Mouse (Mus musculus) embryonic facial prominence, embryonic 11.5 days (tissue): ENCODE results near the gene Zbtb8os. TPM values are rescaled to one million over a fixed set of nuclear protein-coding genes. Genes with fewer than 3 reads are reported as not detected.

Source experiments
- ATAC-seq: fragments of 200-750 bp; cut with Nextera tagmentation; replicated peaks from 2 replicates; pipeline ENCODE4 v1.8.0; 2017; ENCODE audit warnings: low read depth; ENCODE audit not compliant: insufficient number of reproducible peaks, low FRiP score, low TSS enrichment
- DNase-seq: peaks from one replicate; pipeline ENCODE4 v3.0.0-alpha.2; 2015; ENCODE audit warnings: low spot score
- H3K27ac ChIP-seq: fragments of 300-500 bp; sonication (generic); replicated peaks from 2 replicates; pipeline ENCODE4 v1.5.1; 2014; ENCODE audit warnings: mild to moderate bottlenecking, low read depth, low read length, control low read depth
- H3K27me3 ChIP-seq: fragments of 300-500 bp; sonication (generic); 2 replicates; pipeline ENCODE4 v1.6.1; 2014; ENCODE audit warnings: mild to moderate bottlenecking, low read length, moderate library complexity, mixed read lengths; ENCODE audit not compliant: control insufficient read depth, insufficient read depth
- H3K36me3 ChIP-seq: fragments of 300-500 bp; sonication (generic); replicated peaks from 2 replicates; pipeline ENCODE4 v1.6.1; 2014; ENCODE audit warnings: low read depth, mild to moderate bottlenecking, low read length, moderate library complexity, mixed read lengths; ENCODE audit not compliant: control insufficient read depth, insufficient read depth
- H3K4me1 ChIP-seq: fragments of 300-500 bp; sonication (generic); 2 replicates; pipeline ENCODE4 v1.6.1; 2014; ENCODE audit warnings: low read length, mixed read lengths; ENCODE audit not compliant: control insufficient read depth, insufficient read depth
- H3K4me2 ChIP-seq: fragments of 300-500 bp; sonication (generic); 2 replicates; pipeline ENCODE4 v1.6.1; 2014; ENCODE audit warnings: low read depth, mild to moderate bottlenecking, control low read depth, low read length, moderate library complexity
- H3K4me3 ChIP-seq: fragments of 300-500 bp; sonication (generic); 2 replicates; pipeline ENCODE4 v1.5.1; 2014; ENCODE audit warnings: low read depth, low read length, control low read depth
- H3K9ac ChIP-seq: fragments of 300-500 bp; sonication (generic); replicated peaks from 2 replicates; pipeline ENCODE4 v1.6.1; 2014; ENCODE audit warnings: mild to moderate bottlenecking, control low read depth, low read length
- H3K9me3 ChIP-seq: fragments of 300-500 bp; sonication (generic); replicated peaks from 2 replicates; pipeline ENCODE4 v1.6.1; 2016; ENCODE audit warnings: mild to moderate bottlenecking, low read length, inconsistent platforms, mixed read lengths; ENCODE audit not compliant: control insufficient read depth
- WGBS: fragments of 180-500 bp; shearing (Covaris S2); extraction: QIAGEN DNeasy Blood & Tissue Kit; methylation state at CpG from one replicate; pipeline ENCODE4 v1.1.7; 2014; 5-methylcytosine and 5-hydroxymethylcytosine counted together
- polyA plus RNA-seq: library from polyadenylated mRNA; unstranded; fragments of >200 nt; fragmentation: Nextera tagmentation; extraction: Ambion mirVana; gene quantifications from 2 replicates; pipeline ENCODE4 v1.2.1, GENCODE M21; 2014

Zbtb8os gene
- polyA plus RNA-seq, 1 experiment from 2014 or later, result 53.6 TPM

GRCm38 (mm10) chr4:129293702-129294101 is 41.8 kb upstream of the Zbtb8os start:
- Histone ChIP-seq H3K9ac (0 out of 2 replicates have a peak overlapping the region, but pooled peaks have one; percentile 29), H3K36me3 (no peaks in the 10 kb centered on the region), H3K27me3 (no peaks in the 10 kb centered on the region), H3K4me1 (no peaks in the 10 kb centered on the region; the same call in 1 of the 2 replicates), H3K27ac (no peak overlapping the region), H3K9me3 (no peaks in the 10 kb centered on the region), H3K4me2 (no peak overlapping the region; the same call in 1 of the 2 replicates), H3K4me3 (no peak overlapping the region)
- no peak for ATAC-seq
- 20% methylated on average over 16 of the region's 16 CpGs for WGBS
- peak; percentile 38 for DNase-seq

DNA sequence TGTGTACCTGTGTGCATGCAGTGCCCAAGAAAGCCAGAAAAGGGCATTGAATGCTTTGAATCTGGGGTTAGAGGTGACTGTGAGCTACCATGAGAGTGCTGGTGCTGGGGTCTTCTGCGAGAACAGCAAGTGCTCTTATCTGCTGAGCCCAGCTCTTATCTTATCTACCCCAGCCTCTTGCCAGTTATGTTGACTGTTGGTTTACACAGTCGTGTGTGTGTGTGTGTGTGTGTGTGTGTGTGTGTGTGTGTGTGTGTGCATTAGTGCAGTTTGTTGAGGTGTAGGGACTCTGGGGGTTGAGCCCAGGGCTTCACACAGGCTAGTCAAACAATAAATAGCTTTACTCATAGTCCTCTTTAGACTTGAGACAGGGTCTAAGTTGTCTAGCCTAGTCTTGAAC is 40.3 kb upstream of the Zbtb8os start:
- Histone ChIP-seq H3K4me1 (no peaks in the 10 kb centered on the region; the same call in 1 of the 2 replicates), H3K27me3 (no peaks in the 10 kb centered on the region), H3K27ac (no peak overlapping the region), H3K4me2 (no peak overlapping the region), H3K36me3 (no peaks in the 10 kb centered on the region), H3K9ac (no peak overlapping the region), H3K4me3 (no peak overlapping the region), H3K9me3 (no peaks in the 10 kb centered on the region)
- DNase-seq (no peak), ATAC-seq (no peak)
- 95% methylated on average over 2 of the region's 2 CpGs for WGBS

DNA sequence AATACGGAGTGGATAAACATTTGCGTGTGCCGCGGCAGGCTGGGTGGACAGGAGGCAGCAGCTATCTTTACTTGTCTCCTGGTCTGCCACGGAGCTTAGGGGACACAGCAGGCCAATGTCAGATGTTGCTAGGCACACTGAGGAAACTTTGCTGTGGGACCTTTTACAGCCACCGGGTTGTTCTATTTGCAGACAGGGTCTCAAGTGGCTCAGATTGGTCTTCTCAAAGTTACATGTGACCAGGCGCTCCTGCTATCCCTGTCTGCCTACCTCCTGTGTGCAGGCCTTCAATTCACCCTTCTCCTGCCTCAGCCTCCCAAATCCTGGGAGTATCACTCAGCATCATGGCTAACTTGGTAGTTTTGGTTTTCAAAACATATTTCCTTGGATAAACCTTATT is 39.4 kb upstream of the Zbtb8os start:
- no peak overlapping the region for H3K4me3 ChIP-seq
- WGBS, result 89% methylated on average over 7 of the region's 7 CpGs
- no peaks in the 10 kb centered on the region for H3K27me3 ChIP-seq
- no peak for ATAC-seq
- H3K27ac ChIP-seq, result no peak overlapping the region
- no peaks in the 10 kb centered on the region; the same call in 1 of the 2 replicates for H3K4me1 ChIP-seq
- no peaks in the 10 kb centered on the region for H3K36me3 ChIP-seq
- H3K9ac ChIP-seq, result no peak overlapping the region
- H3K9me3 ChIP-seq, result no peaks in the 10 kb centered on the region
- no peak overlapping the region for H3K4me2 ChIP-seq
- no peak for DNase-seq

GRCm38 (mm10) chr4:129297724-129298123 is 37.8 kb upstream of the Zbtb8os start:
- Histone ChIP-seq H3K4me2 (no peak overlapping the region), H3K9ac (no peak overlapping the region), H3K27me3 (no peaks in the 10 kb centered on the region), H3K27ac (no peak overlapping the region), H3K4me3 (no peak overlapping the region), H3K4me1 (no peaks in the 10 kb centered on the region; the same call in 1 of the 2 replicates), H3K36me3 (no peaks in the 10 kb centered on the region), H3K9me3 (no peaks in the 10 kb centered on the region)
- no peak for DNase-seq
- 92% methylated on average over 4 of the region's 4 CpGs for WGBS
- ATAC-seq, result no peak

DNA sequence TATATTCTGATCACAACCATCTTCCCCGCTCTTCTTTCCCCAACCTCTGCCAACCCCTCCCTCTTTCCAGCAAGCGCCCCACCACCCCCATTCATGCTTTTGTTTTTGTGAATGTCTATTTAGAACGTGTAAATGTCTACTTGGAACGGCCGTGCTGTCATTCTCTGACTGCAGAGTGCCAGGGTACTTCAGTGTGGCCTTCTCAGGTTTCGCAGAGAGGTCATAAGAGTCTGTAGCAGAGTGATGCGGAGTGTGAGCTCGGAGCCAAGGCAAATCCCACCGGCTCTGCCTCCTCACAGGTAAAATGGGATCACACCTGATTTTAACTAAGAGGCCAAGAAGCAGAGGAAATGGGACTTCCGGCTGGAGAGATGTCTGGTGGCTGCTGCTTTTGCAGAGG is 36.4 kb upstream of the Zbtb8os start:
- 42% methylated on average over 10 of the region's 10 CpGs for WGBS
- H3K4me3 ChIP-seq, result no peak overlapping the region
- H3K27me3 ChIP-seq, result no peaks in the 10 kb centered on the region
- no peak overlapping the region for H3K4me2 ChIP-seq
- no peaks in the 10 kb centered on the region for H3K36me3 ChIP-seq
- ATAC-seq (no peak), DNase-seq (peak; percentile 29)
- no peak overlapping the region for H3K9ac ChIP-seq
- 0 out of 2 replicates have a peak overlapping the region, but pooled peaks have one; percentile 8 for H3K27ac ChIP-seq
- no peaks in the 10 kb centered on the region for H3K4me1 ChIP-seq
- no peaks in the 10 kb centered on the region for H3K9me3 ChIP-seq

GRCm38 (mm10) chr4:129303401-129303800 is 32.1 kb upstream of the Zbtb8os start:
- WGBS, result 53% methylated on average over 5 of the region's 5 CpGs
- ATAC-seq, result 0 out of 2 replicates have a peak, but pooled peaks have one; percentile 25

GRCm38 (mm10) chr4:129303816-129304215 is 31.7 kb upstream of the Zbtb8os start:
- H3K9ac ChIP-seq, result no peak overlapping the region
- H3K9me3 ChIP-seq, result no peaks in the 10 kb centered on the region
- no peak for ATAC-seq
- DNase-seq, result no peak
- H3K27me3 ChIP-seq, result no peaks in the 10 kb centered on the region
- H3K36me3 ChIP-seq, result peaks cover 4% of the 10 kb centered on the region
- H3K4me3 ChIP-seq, result no peak overlapping the region
- H3K4me2 ChIP-seq, result no peak overlapping the region
- 85% methylated on average over 9 of the region's 9 CpGs for WGBS
- H3K4me1 ChIP-seq, result no peaks in the 10 kb centered on the region
- H3K27ac ChIP-seq, result no peak overlapping the region

More at GRCm38 (mm10) chr4:129303401-129303800, 32.1 kb upstream of the Zbtb8os start:
- H3K9ac ChIP-seq, result no peak overlapping the region
- no peak overlapping the region for H3K4me3 ChIP-seq
- H3K4me1 ChIP-seq, result no peaks in the 10 kb centered on the region
- peak; percentile 38 for DNase-seq
- no peak overlapping the region for H3K4me2 ChIP-seq
- H3K9me3 ChIP-seq, result no peaks in the 10 kb centered on the region
- no peaks in the 10 kb centered on the region for H3K27me3 ChIP-seq
- H3K36me3 ChIP-seq, result peaks cover 4% of the 10 kb centered on the region
- no peak overlapping the region for H3K27ac ChIP-seq

- Histone ChIP-seq H3K27me3 (no peaks in the 10 kb centered on the region), H3K4me3 (no peak overlapping the region), H3K36me3 (peaks cover 4% of the 10 kb centered on the region)
Measured at GRCm38 (mm10) chr4:129304306-129304705, 31.2 kb upstream of the Zbtb8os start.

More at GRCm38 (mm10) chr4:129304306-129304705, 31.2 kb upstream of the Zbtb8os start:
- Histone ChIP-seq H3K4me1 (no peaks in the 10 kb centered on the region), H3K9ac (no peak overlapping the region), H3K27ac (no peak overlapping the region), H3K9me3 (no peaks in the 10 kb centered on the region), H3K4me2 (no peak overlapping the region)
- 76% methylated on average over 1 of the region's 1 CpGs for WGBS
- ATAC-seq (no peak; the same call in 1 of the 2 replicates), DNase-seq (no peak)
